Mouse (Mus musculus) E14TG2a.4 (cell line): ENCODE data around the gene Fam71e2.

ENCODE experiments used
- CTCF ChIP-seq: conservative IDR thresholded peaks from 2 replicates; pipeline ENCODE4 v1.5.1; 2014; ENCODE audit warnings: low read length
- NANOG ChIP-seq: IDR thresholded peaks from 2 replicates; pipeline ENCODE4 v1.6.1; 2014; ENCODE audit warnings: borderline replicate concordance, low read length, mixed read lengths

DNA sequence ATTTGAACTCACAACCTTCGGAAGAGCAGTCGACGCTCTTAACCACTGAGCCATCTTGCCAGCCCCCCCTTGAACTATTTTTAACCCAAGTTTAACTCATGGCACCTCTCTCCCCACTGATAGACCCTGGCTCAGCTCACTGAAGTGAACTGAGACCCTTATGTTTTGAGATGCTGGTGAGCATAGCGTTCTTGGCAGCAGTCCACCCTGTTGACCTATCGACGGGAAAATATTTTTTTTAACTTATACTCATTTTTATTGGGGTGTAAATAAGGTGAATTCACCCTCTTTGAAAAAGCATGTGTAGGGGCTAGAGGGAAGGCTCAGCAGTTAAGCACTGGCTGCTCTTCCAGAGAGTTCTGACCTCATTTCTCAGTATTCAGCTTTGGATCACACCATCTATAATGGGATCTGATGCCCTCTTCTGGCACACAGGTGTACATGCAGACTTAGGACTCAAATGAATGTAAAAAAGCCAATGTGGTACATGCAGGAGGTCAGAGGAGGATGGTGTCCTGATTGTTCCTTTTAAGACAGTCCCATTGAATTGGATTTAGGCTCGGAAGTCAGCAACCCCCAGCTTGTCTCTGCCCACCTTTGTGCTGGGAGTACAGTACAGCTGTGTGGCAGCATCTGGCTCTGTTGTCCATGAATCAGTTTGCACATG is 24.8 kb upstream of the Fam71e2 start:
- TF ChIP-seq CTCF: peak; percentile 43; the same call in 1 of the 2 replicates
- TF ChIP-seq NANOG: no peak
